Mouse (Mus musculus) testis, adult 2 months (tissue): ENCODE data around the gene Kcne1. TPM values are rescaled to one million over a fixed set of nuclear protein-coding genes. Genes with fewer than 3 reads are reported as not detected.

Experiments used
- H3K27ac ChIP-seq: fragments of 200-500 bp; 2 replicates; pipeline ENCODE4 v1.5.1; 2012; ENCODE audit warnings: low read depth, low read length; ENCODE audit not compliant: control insufficient read depth, insufficient read depth
- H3K27me3 ChIP-seq: fragments of 200-500 bp; 2 replicates; pipeline ENCODE4 v1.6.1; 2012; ENCODE audit warnings: mild to moderate bottlenecking, low read length, moderate library complexity; ENCODE audit not compliant: control insufficient read depth, insufficient read depth
- H3K36me3 ChIP-seq: fragments of 200-500 bp; 2 replicates; pipeline ENCODE4 v1.6.1; 2012; ENCODE audit warnings: mild to moderate bottlenecking, low read length; ENCODE audit not compliant: control insufficient read depth, insufficient read depth
- H3K4me1 ChIP-seq: fragments of 200-500 bp; 2 replicates; pipeline ENCODE4 v1.6.1; 2012; ENCODE audit warnings: low read length; ENCODE audit not compliant: control insufficient read depth, insufficient read depth
- H3K4me3 ChIP-seq: fragments of 200-500 bp; 2 replicates; pipeline ENCODE4 v1.5.1; 2012; ENCODE audit warnings: low read depth, mild to moderate bottlenecking, low read length, moderate library complexity, mixed read lengths; ENCODE audit not compliant: control insufficient read depth
- CTCF ChIP-seq: fragments of 200-500 bp; IDR thresholded peaks from 2 replicates; pipeline ENCODE4 v1.5.1; 2012; ENCODE audit warnings: low read depth, mild to moderate bottlenecking, inconsistent platforms, low read length, moderate library complexity; ENCODE audit not compliant: control insufficient read depth, insufficient read depth, insufficient replicate concordance
- POLR2A ChIP-seq: fragments of 200-500 bp; IDR thresholded peaks from 2 replicates; pipeline ENCODE4 v1.6.1; 2012; ENCODE audit warnings: low read depth, mild to moderate bottlenecking, inconsistent platforms, low read length, moderate library complexity; ENCODE audit not compliant: control insufficient read depth
- polyA plus RNA-seq: library from polyadenylated mRNA; depleted of rRNA; stranded (reverse); fragments of >200 nt; gene quantifications from 2 replicates; pipeline ENCODE4 v1.2.3, GENCODE M21; 2012

Gene Kcne1
- polyA plus RNA-seq, 1 experiment: 0.32 TPM

DNA sequence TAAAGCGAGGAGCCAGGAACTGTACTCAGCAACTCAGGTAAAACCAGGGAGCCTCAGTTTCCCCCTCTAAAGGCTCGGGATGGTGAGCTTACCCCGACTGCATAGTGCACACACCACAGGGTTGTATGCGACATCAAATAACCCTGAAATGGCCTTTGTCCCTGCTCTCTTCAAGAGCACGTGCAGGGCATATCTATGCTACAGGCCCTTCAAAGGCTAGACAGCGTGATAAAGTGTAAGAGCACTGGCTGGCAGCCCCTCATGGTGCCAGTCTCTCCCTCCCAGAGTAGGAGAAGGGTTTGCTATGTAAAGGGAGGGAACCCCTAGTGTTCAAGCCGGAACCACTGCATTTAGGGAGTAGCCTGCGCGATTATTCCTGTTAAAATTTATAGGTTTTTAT lies 2.2 kb downstream of the Kcne1 start:
- no peaks in the 10 kb centered on the region for H3K36me3 ChIP-seq
- TF ChIP-seq CTCF (no peak), POLR2A (no peak)
- peaks cover 3% of the 10 kb centered on the region for H3K4me1 ChIP-seq
- no peaks in the 10 kb centered on the region for H3K27me3 ChIP-seq
- H3K27ac ChIP-seq: no peak overlapping the region
- no peak overlapping the region for H3K4me3 ChIP-seq

GRCm38 (mm10) chr16:92355982-92356381 lies 3.3 kb downstream of the Kcne1 start:
- TF ChIP-seq CTCF (no peak), POLR2A (no peak)
- H3K27me3 ChIP-seq: no peaks in the 10 kb centered on the region
- H3K36me3 ChIP-seq: no peaks in the 10 kb centered on the region
- H3K4me3 ChIP-seq: no peak overlapping the region
- peaks cover 3% of the 10 kb centered on the region for H3K4me1 ChIP-seq
- no peak overlapping the region for H3K27ac ChIP-seq

- H3K36me3 ChIP-seq: no peaks in the 10 kb centered on the region
- no peak overlapping the region for H3K4me3 ChIP-seq
- H3K4me1 ChIP-seq: peaks cover 3% of the 10 kb centered on the region
- TF ChIP-seq CTCF (no peak), POLR2A (no peak)
- no peak overlapping the region for H3K27ac ChIP-seq
- H3K27me3 ChIP-seq: no peaks in the 10 kb centered on the region
These were observed 3.9 kb downstream of the Kcne1 start for GRCm38 (mm10) chr16:92355366-92355765.

- no peak for TF ChIP-seq POLR2A
- no peak for TF ChIP-seq CTCF
- peaks cover 3% of the 10 kb centered on the region for H3K4me1 ChIP-seq
- no peaks in the 10 kb centered on the region for H3K27me3 ChIP-seq
- H3K27ac ChIP-seq: no peak overlapping the region
- H3K4me3 ChIP-seq: no peak overlapping the region
- no peaks in the 10 kb centered on the region for H3K36me3 ChIP-seq
These were observed 5.4 kb downstream of the Kcne1 start for GRCm38 (mm10) chr16:92353897-92354296.

DNA sequence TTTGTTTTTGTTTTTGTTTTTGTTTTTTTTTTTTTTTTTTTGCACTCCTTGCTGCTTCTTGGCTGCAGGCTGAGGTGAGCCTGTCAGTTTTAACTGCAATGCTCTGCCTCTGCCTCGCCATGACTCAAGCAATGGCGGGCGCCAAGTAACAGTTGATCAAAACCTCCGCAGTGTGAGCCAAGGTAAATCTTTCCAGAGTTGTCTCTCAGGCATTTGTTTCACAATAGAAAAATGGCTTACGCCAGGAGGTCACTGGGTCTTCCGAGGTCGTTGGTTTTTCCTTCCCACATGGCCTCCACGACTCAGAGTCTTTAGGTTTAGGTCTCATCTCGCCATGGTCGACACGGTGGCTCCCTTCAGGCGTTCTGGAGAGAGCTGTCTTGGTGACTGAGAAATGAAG lies 6.0 kb downstream of the Kcne1 start:
- TF ChIP-seq POLR2A (no peak), CTCF (no peak)
- no peaks in the 10 kb centered on the region for H3K27me3 ChIP-seq
- no peaks in the 10 kb centered on the region for H3K4me1 ChIP-seq
- no peak overlapping the region for H3K4me3 ChIP-seq
- H3K27ac ChIP-seq: no peak overlapping the region
- no peaks in the 10 kb centered on the region for H3K36me3 ChIP-seq

- no peak overlapping the region for H3K4me3 ChIP-seq
- H3K36me3 ChIP-seq: no peaks in the 10 kb centered on the region
- TF ChIP-seq POLR2A: no peak
- H3K4me1 ChIP-seq: peaks cover 6% of the 10 kb centered on the region
- no peaks in the 10 kb centered on the region for H3K27me3 ChIP-seq
- no peak overlapping the region for H3K27ac ChIP-seq
These were observed 10.3 kb downstream of the Kcne1 start for GRCm38 (mm10) chr16:92348941-92349340.

DNA sequence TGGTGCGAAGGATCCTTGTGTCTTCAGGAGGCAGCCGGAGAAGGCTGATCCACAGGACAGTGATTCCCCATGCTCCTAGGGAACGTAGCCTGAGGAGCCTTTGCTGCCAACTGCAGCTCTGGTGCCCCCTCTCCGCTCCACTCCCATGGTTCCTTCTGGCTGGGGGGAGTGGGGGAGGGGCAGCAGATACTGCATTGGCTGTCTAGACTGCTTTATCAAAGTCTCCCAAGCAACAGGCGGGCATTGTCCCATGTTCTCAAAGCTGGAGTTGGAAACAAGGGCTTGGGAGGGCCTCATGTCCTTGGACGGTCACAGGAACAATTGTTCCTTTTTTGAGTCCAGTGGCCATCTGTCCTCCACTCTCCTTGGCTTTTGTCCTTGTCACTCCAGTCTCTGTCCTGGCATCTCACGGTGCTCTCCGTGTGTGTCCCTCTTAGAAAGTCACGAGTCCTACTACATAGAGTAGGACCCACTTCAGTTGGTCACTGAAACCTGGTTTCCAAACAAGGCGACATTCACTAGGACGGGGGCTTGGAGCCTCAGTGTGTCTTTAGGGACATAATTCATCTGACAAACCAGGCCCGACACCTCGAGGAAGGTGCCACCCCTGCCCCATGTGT lies 12.9 kb downstream of the Kcne1 start:
- peaks cover 7% of the 10 kb centered on the region for H3K4me1 ChIP-seq
- no peaks in the 10 kb centered on the region for H3K27me3 ChIP-seq
- peak overlapping the region; percentile 81 for H3K27ac ChIP-seq
- no peak overlapping the region for H3K4me3 ChIP-seq
- TF ChIP-seq POLR2A (peak; percentile 65; the same call in 1 of the 2 replicates), CTCF (no peak)
- no peaks in the 10 kb centered on the region for H3K36me3 ChIP-seq

- H3K27ac ChIP-seq: no peak overlapping the region
- peaks cover 15% of the 10 kb centered on the region for H3K4me1 ChIP-seq
These were observed 14.1 kb downstream of the Kcne1 start for GRCm38 (mm10) chr16:92345177-92345576.

More at GRCm38 (mm10) chr16:92345177-92345576, 14.1 kb downstream of the Kcne1 start:
- TF ChIP-seq CTCF (no peak), POLR2A (no peak)
- Histone ChIP-seq H3K27me3 (no peaks in the 10 kb centered on the region), H3K4me3 (no peak overlapping the region), H3K36me3 (no peaks in the 10 kb centered on the region)
